Mouse (Mus musculus) retina, adult 2 months (tissue): ENCODE data around the gene Zfp940.

Experiments
- DNase-seq: peaks from one replicate; pipeline ENCODE4 v3.0.0-alpha.2; 2012; ENCODE audit warnings: low read depth, low spot score

Gene Zfp940

GRCm38 (mm10) chr7:29812244-29812643 is 41.2 kb downstream of the Zfp940 start:
- DNase-seq = no peak

- no peak for DNase-seq
These were observed 46.4 kb downstream of the Zfp940 start for GRCm38 (mm10) chr7:29807046-29807445.

GRCm38 (mm10) chr7:29792906-29793305 is 60.6 kb downstream of the Zfp940 start:
- DNase-seq = no peak

- no peak for DNase-seq
These were observed 67.6 kb downstream of the Zfp940 start for GRCm38 (mm10) chr7:29785888-29786287.

- no peak for DNase-seq
These were observed 68.4 kb downstream of the Zfp940 start for GRCm38 (mm10) chr7:29785023-29785422.

- peak; percentile 74 for DNase-seq
These were observed 69.5 kb downstream of the Zfp940 start, which contains the start of gene Zfp30 for GRCm38 (mm10) chr7:29783871-29784551. Gene Zfp30 (plus strand): TSS chr7:29783998.
